Mouse (Mus musculus) limb, embryonic 12.5 days (tissue): ENCODE results near the gene Hivep1. TPM values are rescaled to one million over a fixed set of nuclear protein-coding genes. Genes with fewer than 3 reads are reported as not detected.

Source experiments
- ATAC-seq: fragments of 200-750 bp; cut with Nextera tagmentation; 2 replicates; pipeline ENCODE4 v1.8.0; 2017; ENCODE audit warnings: low read depth, moderate TSS enrichment; ENCODE audit not compliant: insufficient number of reproducible peaks, insufficient read depth, low FRiP score, low TSS enrichment
- H3K27ac ChIP-seq: fragments of 300-500 bp; sonication (generic); 2 replicates; pipeline ENCODE4 v1.5.1; 2016; ENCODE audit warnings: mild to moderate bottlenecking, moderate library complexity
- H3K27me3 ChIP-seq: fragments of 300-500 bp; sonication (generic); 2 replicates; pipeline ENCODE4 v1.6.1; 2016; ENCODE audit warnings: mild to moderate bottlenecking, moderate library complexity
- H3K36me3 ChIP-seq: fragments of 300-500 bp; sonication (generic); 2 replicates; pipeline ENCODE4 v1.6.1; 2016; ENCODE audit warnings: mild to moderate bottlenecking, moderate library complexity
- H3K4me1 ChIP-seq: fragments of 300-500 bp; sonication (generic); replicated peaks from 2 replicates; pipeline ENCODE4 v1.6.1; 2016
- H3K4me2 ChIP-seq: fragments of 300-500 bp; sonication (generic); 2 replicates; pipeline ENCODE4 v1.6.1; 2016; ENCODE audit warnings: mild to moderate bottlenecking, moderate library complexity
- H3K4me3 ChIP-seq: fragments of 300-500 bp; sonication (generic); replicated peaks from 2 replicates; pipeline ENCODE4 v1.5.1; 2016; ENCODE audit warnings: mild to moderate bottlenecking
- H3K9ac ChIP-seq: fragments of 300-500 bp; sonication (generic); replicated peaks from 2 replicates; pipeline ENCODE4 v1.6.1; 2016; ENCODE audit warnings: mild to moderate bottlenecking, moderate library complexity
- H3K9me3 ChIP-seq: fragments of 300-500 bp; sonication (generic); 2 replicates; pipeline ENCODE4 v1.6.1; 2016; ENCODE audit warnings: mild to moderate bottlenecking, moderate library complexity
- WGBS: fragments of 180-500 bp; shearing (Covaris S2); methylation state at CpG from one replicate; pipeline ENCODE4 v1.1.7; 2016; 5-methylcytosine and 5-hydroxymethylcytosine counted together
- polyA plus RNA-seq: library from polyadenylated mRNA; unstranded; fragments of >200 nt; fragmentation: Nextera tagmentation; extraction: Ambion mirVana; gene quantifications from 2 replicates; pipeline ENCODE4 v1.2.1, GENCODE M21; 2016

Hivep1 gene
- polyA plus RNA-seq, 1 experiment from 2014 or later = 13.2 TPM

GRCm38 (mm10) chr13:42174827-42175420 lies 123.1 kb downstream of the Hivep1 start:
- peaks cover 29% of the 10 kb centered on the region for H3K36me3 ChIP-seq
- no peaks in the 10 kb centered on the region for H3K4me1 ChIP-seq
- no peaks in the 10 kb centered on the region for H3K9me3 ChIP-seq
- no peak overlapping the region for H3K4me3 ChIP-seq
- H3K9ac ChIP-seq = no peak overlapping the region
- ATAC-seq = no peak
- H3K27me3 ChIP-seq = no peaks in the 10 kb centered on the region
- H3K4me2 ChIP-seq = no peak overlapping the region
- no peak overlapping the region for H3K27ac ChIP-seq
- WGBS = 42% methylated on average over 3 of the region's 3 CpGs

- ATAC-seq = no peak
- Histone ChIP-seq H3K9me3 (no peaks in the 10 kb centered on the region), H3K4me1 (no peaks in the 10 kb centered on the region), H3K4me3 (no peak overlapping the region), H3K4me2 (no peak overlapping the region), H3K9ac (no peak overlapping the region), H3K27ac (no peak overlapping the region), H3K27me3 (no peaks in the 10 kb centered on the region), H3K36me3 (peaks cover 27% of the 10 kb centered on the region)
- 94% methylated on average over 5 of the region's 5 CpGs for WGBS
Measured at GRCm38 (mm10) chr13:42182635-42183034, 130.8 kb downstream of the Hivep1 start.

- H3K9me3 ChIP-seq = no peaks in the 10 kb centered on the region
- ATAC-seq = no peak
- H3K36me3 ChIP-seq = peaks cover 27% of the 10 kb centered on the region
- H3K4me1 ChIP-seq = no peaks in the 10 kb centered on the region
- 94% methylated on average over 17 of the region's 17 CpGs for WGBS
- H3K27ac ChIP-seq = no peak overlapping the region
- no peak overlapping the region for H3K9ac ChIP-seq
- no peak overlapping the region for H3K4me3 ChIP-seq
- no peaks in the 10 kb centered on the region for H3K27me3 ChIP-seq
- H3K4me2 ChIP-seq = no peak overlapping the region
Measured at GRCm38 (mm10) chr13:42184131-42184530, 132.3 kb downstream of the Hivep1 start.

- Histone ChIP-seq H3K4me1 (no peaks in the 10 kb centered on the region), H3K36me3 (no peaks in the 10 kb centered on the region), H3K9ac (no peak overlapping the region), H3K9me3 (no peaks in the 10 kb centered on the region), H3K4me2 (no peak overlapping the region), H3K27ac (no peak overlapping the region), H3K4me3 (no peak overlapping the region), H3K27me3 (no peaks in the 10 kb centered on the region)
- 63% methylated on average over 9 of the region's 9 CpGs for WGBS
- no peak for ATAC-seq
Measured at GRCm38 (mm10) chr13:42193016-42193415, 141.2 kb downstream of the Hivep1 start.

GRCm38 (mm10) chr13:42195671-42196070 lies 143.8 kb downstream of the Hivep1 start:
- Histone ChIP-seq H3K9ac (no peak overlapping the region), H3K9me3 (no peaks in the 10 kb centered on the region), H3K27me3 (no peaks in the 10 kb centered on the region), H3K4me2 (no peak overlapping the region), H3K36me3 (no peaks in the 10 kb centered on the region), H3K4me1 (no peaks in the 10 kb centered on the region), H3K27ac (no peak overlapping the region), H3K4me3 (no peak overlapping the region)
- WGBS = 87% methylated on average over 7 of the region's 7 CpGs
- ATAC-seq = no peak

GRCm38 (mm10) chr13:42197656-42198055 lies 145.8 kb downstream of the Hivep1 start:
- no peaks in the 10 kb centered on the region for H3K36me3 ChIP-seq
- no peak overlapping the region for H3K9ac ChIP-seq
- 94% methylated on average over 2 of the region's 2 CpGs for WGBS
- no peaks in the 10 kb centered on the region for H3K27me3 ChIP-seq
- no peak overlapping the region for H3K4me2 ChIP-seq
- H3K4me1 ChIP-seq = no peaks in the 10 kb centered on the region
- no peak overlapping the region for H3K27ac ChIP-seq
- ATAC-seq = no peak
- H3K4me3 ChIP-seq = no peak overlapping the region
- H3K9me3 ChIP-seq = no peaks in the 10 kb centered on the region

DNA sequence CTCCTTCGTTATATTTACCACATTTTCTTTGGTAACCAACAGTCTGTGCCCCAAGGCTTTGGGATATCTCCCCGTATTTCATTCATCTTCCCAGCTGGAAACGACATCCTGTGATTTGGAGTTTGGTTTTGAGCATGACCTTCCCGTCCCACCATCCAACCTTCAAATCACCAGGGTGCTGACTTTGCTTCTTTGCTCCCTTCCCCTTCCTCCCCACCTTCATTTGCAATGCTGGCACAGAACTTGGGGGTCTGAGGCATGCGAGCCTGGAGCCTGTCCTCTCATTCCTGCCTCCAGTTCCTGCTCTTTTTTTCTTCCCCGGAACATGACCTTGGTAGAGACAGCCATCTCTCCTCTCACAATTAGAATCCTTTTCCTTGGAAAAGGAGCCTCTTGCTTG lies 161.7 kb downstream of the Hivep1 start:
- Histone ChIP-seq H3K36me3 (no peaks in the 10 kb centered on the region), H3K27me3 (no peaks in the 10 kb centered on the region), H3K9ac (no peak overlapping the region), H3K27ac (no peak overlapping the region), H3K4me3 (no peak overlapping the region), H3K4me1 (no peaks in the 10 kb centered on the region), H3K9me3 (no peaks in the 10 kb centered on the region), H3K4me2 (no peak overlapping the region)
- WGBS = 84% methylated on average over 6 of the region's 6 CpGs
- no peak for ATAC-seq

DNA sequence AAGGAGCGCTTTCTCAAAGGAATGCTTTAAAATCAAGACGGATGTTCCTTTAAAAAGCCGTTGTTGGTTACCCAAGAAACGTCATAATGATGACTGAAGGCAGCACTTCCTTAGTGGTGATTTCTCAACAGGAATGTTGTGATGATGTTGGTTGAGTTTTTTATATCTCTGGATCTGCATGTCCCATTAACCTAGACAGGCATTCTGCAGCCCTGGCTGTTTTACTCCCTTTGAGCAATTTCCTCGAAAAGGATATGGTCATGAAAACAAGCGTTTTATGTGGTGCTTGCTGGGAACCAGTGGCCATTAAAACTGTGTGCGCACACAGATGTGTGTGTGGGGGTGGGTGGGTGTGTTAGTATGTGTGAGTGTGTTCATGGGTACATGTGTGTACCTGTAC lies 170.6 kb downstream of the Hivep1 start:
- no peaks in the 10 kb centered on the region for H3K36me3 ChIP-seq
- no peaks in the 10 kb centered on the region for H3K4me1 ChIP-seq
- no peak for ATAC-seq
- no peak overlapping the region for H3K27ac ChIP-seq
- no peak overlapping the region for H3K4me2 ChIP-seq
- no peaks in the 10 kb centered on the region for H3K9me3 ChIP-seq
- H3K9ac ChIP-seq = no peak overlapping the region
- WGBS = 65% methylated on average over 7 of the region's 7 CpGs
- no peaks in the 10 kb centered on the region for H3K27me3 ChIP-seq
- H3K4me3 ChIP-seq = no peak overlapping the region

DNA sequence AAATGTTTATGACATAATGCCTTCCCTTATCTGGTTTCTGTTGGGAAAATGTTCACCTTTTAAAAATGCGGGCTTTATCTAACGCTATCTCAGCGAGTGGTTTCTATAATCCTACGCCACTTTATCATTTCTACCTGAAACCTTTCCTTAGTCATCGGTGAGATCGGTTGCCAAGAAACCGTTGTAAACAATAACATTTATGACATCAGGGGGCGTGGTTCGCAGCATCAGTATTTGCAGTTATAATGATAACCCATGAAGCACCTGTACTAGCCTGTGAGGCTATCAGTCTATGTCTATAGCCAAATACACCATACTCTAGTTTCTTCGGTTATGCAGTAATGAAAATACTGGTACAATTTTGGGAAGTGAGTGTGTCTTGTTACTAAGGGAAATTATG lies 177.0 kb downstream of the Hivep1 start:
- Histone ChIP-seq H3K4me1 (no peaks in the 10 kb centered on the region; the same call in 1 of the 2 replicates), H3K27me3 (no peaks in the 10 kb centered on the region), H3K4me3 (no peak overlapping the region), H3K4me2 (no peak overlapping the region), H3K27ac (no peak overlapping the region), H3K9ac (no peak overlapping the region), H3K36me3 (no peaks in the 10 kb centered on the region), H3K9me3 (no peaks in the 10 kb centered on the region)
- WGBS = 93% methylated on average over 10 of the region's 10 CpGs
- no peak for ATAC-seq

DNA sequence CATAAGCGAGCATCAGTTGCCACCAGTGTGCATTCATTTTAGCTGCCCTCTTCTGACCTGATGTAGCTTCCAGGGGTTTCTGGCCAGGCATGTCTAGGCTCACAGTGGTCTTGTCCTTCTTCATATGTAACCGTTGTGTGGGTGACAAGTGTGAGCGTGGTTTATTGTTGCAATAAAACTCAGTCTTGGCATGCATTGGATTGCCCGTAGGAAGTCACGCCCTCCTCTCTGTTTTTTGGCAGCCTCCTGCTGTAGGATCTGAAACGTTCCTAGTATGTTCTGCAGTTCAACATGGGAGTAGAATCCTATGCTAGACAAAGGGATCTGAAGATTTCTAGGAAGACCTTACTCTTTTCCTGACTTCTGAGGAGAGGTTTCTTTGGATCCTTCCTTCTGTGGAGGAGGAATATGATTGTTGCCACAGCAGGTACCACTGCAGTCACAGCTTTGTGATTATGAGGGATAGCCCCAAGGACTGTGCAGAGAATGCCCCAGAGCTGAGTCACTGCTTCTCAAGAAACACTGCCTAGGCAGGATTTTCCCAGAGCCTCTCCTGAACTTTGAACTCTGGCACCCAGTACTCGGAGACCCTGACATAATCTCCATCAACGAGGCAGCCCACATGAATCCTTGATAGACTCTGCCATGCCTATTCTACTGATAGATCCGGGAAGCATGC lies 182.1 kb downstream of the Hivep1 start:
- 58% methylated on average over 9 of the region's 9 CpGs for WGBS
- Histone ChIP-seq H3K9me3 (no peaks in the 10 kb centered on the region), H3K4me3 (no peak overlapping the region), H3K27ac (no peak overlapping the region), H3K4me2 (no peak overlapping the region), H3K9ac (no peak overlapping the region), H3K36me3 (no peaks in the 10 kb centered on the region), H3K4me1 (no peaks in the 10 kb centered on the region; the same call in 1 of the 2 replicates), H3K27me3 (no peaks in the 10 kb centered on the region)
- ATAC-seq = no peak

DNA sequence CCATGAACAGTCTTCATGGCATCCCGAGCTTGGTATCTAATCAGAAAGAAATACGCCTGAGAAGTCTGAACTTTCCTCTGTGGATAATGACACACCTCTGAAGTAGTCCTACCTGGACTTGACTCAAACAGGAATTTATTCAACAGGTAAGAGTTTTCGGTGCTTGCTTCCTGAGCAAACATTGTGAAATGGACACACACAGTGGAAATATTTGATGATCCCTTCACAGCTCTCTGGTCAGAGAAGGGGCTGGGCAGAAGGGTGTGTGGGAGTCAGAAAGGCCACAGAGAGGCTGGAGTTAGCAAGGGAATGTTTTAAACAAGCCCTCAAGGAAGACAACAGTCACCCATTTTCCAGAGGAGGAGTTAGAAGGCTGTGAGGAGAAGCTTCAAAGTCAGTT lies 186.7 kb downstream of the Hivep1 start:
- Histone ChIP-seq H3K27me3 (no peaks in the 10 kb centered on the region), H3K9ac (no peak overlapping the region), H3K36me3 (no peaks in the 10 kb centered on the region), H3K4me1 (peaks cover 8% of the 10 kb centered on the region; the same call in 1 of the 2 replicates), H3K4me2 (no peak overlapping the region), H3K9me3 (0 out of 2 replicates have a peak, but pooled peaks cover 6% of the 10 kb centered on the region), H3K4me3 (no peak overlapping the region), H3K27ac (no peak overlapping the region)
- ATAC-seq = no peak
- WGBS = 88% methylated on average over 3 of the region's 3 CpGs

- Histone ChIP-seq H3K4me1 (peaks cover 8% of the 10 kb centered on the region; the same call in 1 of the 2 replicates), H3K27me3 (no peaks in the 10 kb centered on the region), H3K4me3 (no peak overlapping the region), H3K27ac (no peak overlapping the region), H3K9me3 (0 out of 2 replicates have a peak, but pooled peaks cover 6% of the 10 kb centered on the region), H3K36me3 (no peaks in the 10 kb centered on the region), H3K4me2 (no peak overlapping the region), H3K9ac (no peak overlapping the region)
- 25% methylated on average over 3 of the region's 3 CpGs for WGBS
- ATAC-seq = no peak
Measured at GRCm38 (mm10) chr13:42242131-42242530, 190.3 kb downstream of the Hivep1 start.
